Mouse (Mus musculus) cerebellum, postnatal 25 days (tissue): ENCODE measurements at regions not wholly inside any gene's neighbourhood (a gene's known extent, or its start where the extent isn't known, plus 50 kb on each side); places are given as distances from the start of the nearest gene placed in this dataset.

ENCODE experiments used
- DNase-seq, 2 experiments: peaks; one replicate each; pipeline ENCODE4 v3.0.0; 2021; ENCODE audit warnings: mixed read lengths in 2 of 2

DNA sequence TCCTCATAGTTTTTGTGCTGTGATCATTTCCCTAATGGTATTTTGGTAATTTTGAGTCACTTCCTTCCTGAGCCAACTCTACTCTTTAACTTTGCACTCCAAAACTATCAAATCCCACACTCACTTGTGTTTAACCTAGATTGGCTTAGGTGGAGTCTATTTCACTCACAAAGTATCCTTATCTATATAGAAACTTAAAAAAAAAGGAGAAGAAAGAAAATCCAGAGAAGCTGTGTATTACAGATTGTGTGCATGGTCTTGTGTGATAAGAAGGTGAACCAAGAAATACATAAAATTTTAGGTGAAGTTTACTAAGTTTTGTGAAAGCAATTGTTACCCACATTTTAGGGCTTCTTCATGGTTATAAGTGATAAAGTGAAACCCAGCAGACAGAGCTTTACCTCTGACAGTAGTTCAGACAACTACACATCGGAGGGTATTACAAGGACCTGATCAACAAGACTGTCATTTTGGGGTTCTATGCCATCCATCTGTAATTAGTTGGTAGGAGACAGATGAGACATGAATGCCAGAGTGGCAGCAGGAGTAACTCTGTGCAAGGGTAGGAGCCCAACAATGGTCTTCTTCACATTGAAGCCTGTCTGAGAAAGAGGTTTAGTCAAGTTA, 350.0 kb downstream of the Ccser2 start:
- no peak for DNase-seq

DNA sequence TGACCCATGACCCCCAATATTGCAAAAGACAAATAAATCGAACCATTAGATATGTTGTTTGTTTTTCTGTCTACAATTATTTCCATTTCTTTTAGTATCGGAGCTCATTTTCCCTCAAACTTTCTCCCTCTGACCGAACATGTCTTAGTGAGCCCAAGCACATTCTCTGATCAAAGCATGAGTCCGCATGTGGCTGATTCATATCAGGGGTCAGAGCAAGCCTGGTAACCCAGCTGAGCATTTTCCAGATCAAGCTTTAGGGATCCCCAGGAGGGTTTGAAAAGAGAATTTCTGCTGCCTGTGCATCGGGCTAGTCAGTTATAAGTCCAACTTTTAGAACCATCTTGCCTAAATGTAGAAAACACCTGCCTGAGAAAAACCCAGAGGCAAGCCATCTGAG, 350.6 kb downstream of the Ccser2 start:
- DNase-seq, result no peak

DNA sequence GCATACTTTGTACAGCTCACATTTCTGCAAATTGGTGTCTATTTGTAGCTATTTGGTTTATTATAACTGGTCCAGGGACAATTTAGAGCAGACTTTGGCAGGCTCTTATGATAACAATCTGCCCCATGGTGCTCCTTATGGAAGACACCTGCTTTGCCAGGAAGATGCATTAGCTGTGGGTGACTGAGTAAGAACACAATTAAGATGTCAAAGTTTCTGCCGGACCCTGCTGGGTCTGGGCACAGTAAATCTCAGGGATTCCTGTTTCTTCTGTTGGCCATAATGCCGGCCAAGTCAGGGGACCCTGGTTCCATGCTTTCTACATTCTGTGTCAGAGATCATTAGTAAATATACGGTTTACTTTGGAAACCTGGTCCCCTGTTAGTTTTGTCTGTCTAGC, 353.7 kb downstream of the Ccser2 start:
- DNase-seq, result peak; percentile 24 to 41

DNA sequence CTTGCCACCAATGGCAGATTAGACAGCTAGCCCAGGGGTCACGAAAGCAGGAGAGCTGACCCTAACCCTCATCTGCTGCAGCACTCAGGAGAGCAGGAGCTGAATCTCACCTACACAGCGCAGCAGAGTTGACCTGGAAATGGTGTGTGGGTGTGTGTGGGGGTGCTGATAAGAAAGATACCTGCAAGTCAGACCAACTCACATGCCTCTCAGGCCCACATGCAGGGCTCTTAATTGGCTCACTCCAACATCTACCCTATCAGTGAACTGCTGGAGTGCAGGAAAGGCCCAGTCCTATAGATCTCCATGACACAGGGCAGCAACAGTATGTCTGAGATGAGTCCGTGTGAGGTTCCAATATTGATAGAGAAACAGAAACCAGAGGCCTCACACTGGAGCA, 355.7 kb downstream of the Ccser2 start:
- no peak for DNase-seq

DNA sequence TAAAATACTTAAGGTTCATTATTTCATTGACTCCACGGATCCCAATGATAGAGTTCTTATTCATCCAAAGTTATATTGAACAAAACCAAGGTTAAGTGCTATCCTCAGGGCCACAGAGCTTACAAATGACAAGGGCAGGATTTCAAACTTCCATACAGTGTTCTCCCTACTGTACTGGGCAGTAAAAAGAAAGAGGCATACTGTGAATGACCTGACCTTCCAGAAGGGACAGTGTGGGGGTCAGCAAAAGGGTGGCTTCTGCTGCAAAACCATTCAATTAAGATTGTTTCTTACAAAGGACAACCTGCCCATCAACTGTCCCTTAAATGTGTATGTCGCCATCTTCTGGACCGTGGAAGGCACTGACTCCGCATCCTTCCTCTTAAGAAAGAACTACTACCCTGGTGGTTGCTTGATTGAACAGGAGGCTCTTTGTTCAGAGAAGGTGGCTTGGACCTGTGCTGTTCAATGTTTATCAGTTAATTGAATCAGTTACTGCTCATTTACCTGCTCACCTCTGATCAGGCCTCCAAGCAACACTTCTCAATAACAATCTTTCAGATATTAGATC, 384.4 kb downstream of the Ccser2 start:
- DNase-seq, result peak in 1 of 2 experiments; percentile 15

DNA sequence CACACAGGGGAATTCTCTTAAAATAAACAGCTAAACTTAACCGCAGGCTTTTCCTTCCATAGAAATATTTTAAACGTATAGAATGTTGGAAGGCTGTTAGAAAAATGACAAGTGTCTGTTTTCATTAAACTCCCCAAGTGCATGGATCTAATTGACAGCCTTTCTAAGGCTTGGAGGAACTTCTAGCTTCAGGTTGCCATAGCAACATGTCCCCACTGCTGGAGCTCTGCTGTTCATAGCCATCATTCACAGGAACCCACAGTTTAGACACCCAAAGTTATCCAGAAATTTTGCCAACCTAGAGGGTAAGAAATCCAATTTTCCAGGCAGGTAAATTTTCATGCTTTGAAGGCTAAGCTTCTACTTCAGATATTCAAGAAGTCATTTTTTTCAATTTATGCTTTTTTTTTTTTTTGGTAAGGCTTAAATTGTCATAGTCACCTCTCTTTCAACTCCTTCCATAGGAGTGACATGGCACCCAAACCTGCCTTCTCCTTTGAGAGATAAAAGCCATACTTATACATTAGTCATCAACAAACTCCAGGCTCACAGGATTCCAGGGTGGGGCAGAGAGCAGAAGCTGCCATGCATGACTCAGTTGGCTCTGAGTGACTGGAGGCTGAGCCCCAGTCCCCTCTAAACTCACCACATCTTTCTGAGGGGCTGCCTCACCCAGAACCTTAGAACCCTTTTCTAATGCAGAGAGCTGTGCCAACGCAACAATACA, 385.1 kb downstream of the Ccser2 start:
- DNase-seq, result no peak

DNA sequence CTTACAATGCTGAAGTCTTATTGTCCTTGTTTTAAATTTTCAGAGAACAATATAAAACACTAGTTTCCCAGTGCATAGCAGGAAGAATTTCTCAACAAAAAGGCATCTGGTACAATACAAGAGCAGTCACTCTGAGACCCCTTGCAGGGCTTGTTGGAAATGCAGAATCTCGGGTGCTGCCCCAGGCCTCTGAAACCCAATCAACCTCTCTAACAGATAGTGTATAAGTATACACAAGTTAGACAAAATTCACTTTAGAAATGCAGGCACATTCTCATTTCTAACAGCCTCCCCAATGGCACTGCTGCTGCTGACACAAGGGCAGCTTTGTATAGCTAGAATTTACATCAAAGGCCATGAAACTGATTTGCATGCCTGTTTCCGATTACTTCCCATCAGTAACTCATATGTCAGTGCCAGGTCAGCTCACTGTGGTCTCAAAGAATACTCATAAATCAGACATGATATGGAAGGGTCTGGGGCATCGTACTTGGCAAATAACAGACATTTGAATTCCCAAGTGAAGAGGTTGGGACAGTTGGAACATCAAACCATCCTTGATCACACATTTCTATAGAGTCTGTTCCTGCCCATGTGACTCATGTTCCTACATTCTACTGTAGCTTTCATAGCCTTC, 405.2 kb downstream of the Ccser2 start:
- no peak for DNase-seq

DNA sequence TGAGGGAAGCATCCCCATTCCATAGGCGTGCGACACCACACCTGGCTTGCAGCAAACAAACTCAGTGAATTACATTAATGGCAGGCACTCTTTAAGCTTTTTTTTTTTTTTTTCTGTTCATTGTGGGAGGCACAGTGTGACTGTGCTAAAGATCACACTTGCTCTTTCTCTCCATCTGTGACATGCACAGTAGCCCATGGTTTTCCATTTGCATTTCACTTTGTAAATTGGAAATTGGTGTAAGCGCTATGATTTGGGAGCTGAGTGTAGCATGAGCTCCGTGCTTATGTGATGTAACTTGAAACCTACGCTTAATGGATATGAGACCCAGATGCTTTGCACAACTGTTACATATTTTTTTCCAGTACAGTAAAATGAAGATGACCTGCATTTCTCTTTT, 431.2 kb downstream of the Ccser2 start:
- DNase-seq, result no peak

DNA sequence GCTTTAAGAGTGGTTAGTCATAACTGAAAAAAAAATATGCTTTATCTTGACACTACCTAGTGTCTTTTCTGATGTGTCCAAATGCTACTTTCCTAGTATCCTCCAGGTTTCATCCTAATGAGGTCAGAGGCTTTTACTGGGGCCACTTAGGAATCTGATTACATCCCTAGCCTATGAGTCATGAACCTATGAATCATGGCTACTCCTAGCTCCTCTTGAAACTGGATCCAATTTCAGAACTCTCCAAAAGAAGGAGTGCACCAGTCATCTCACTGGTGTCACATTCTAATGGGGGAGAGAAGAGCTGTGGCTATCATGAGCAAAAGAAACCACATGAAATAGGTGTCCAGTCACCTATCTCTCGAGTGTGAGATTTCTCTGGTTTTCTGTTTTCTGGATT, 432.6 kb downstream of the 4930474N05Rik start:
- DNase-seq, result no peak

DNA sequence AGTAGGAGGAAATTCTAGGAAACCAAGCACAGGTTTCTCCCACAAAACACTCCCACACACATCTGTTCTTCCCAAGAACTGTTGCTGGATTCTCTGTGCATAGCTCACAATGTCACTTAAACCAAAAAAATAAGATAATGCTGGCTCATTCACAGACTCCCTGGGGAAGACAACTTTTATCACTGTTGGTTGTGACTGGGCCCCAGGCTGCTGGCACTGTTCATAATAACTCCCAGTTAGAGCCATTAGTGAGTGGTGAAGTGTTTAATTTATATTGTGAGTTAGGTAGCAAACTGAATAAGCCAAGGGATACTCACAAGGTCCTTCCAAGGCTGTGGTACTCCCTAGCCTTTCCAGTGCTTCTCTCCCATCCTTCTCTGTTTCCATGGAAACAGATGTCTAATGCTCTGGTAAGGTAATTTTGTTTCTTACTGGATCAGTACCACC, 430.9 kb downstream of the 4930474N05Rik start:
- DNase-seq, result no peak

DNA sequence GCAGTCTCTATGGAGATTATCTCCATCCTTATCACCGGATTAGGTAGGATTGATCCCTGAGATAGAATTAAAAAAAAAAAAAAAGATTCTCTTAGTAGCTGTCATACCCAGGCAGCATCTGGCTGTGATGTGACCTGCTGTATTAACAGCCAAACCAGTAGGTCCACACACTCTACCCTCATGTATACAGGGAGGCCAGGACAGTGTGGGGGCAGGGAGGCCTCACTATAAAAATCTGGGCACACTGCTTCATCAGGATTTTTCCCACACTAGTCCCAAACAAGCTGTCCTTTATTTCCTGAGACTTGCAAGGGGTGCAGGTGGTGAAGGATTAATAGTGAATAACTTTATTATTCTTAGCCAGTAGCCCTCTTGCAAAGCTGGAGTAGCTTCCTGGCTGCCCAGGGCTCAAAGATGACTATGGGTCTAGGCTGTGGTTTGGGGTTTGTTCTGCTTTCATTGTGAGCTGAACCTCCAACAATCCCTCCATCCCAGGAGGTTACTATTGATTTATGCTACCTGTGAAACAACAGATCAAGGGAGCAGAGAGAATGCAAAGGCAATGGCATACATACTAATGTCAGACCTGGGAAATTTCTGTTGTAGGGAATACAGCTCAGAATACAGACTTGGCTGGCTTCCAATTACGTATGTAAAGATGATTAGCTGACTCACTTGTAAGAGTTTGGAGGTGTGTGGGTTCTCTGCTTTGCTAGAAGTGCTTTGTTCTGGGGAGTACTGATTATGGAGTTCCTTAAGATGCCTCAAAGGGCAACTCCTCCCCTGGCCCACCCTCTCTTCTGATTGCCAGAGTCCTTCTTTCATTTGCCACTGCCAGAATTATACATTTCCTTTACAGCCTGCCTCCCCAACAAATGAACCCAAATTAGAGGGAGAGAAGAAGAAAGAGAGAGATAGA, 407.6 kb downstream of the 4930474N05Rik start:
- no peak for DNase-seq

DNA sequence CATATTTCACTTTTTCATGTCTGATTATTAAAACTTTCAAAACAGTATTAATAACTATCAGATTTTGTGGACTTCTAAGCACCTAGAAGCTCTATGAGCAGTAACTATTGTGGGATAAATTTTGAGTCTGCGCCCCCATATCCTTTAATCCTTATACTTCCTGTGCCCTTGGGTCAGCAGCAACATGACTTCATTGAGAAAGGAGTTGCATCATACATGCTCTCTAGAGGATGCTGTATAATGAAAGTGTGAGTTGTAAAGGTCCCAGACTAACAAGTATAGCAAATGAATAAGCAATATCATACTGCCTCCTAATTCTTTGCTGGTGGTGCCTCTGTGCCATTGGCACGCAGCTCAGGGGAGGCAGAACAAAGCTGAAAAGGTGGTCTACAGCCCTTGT, 404.6 kb downstream of the 4930474N05Rik start:
- DNase-seq, result no peak

DNA sequence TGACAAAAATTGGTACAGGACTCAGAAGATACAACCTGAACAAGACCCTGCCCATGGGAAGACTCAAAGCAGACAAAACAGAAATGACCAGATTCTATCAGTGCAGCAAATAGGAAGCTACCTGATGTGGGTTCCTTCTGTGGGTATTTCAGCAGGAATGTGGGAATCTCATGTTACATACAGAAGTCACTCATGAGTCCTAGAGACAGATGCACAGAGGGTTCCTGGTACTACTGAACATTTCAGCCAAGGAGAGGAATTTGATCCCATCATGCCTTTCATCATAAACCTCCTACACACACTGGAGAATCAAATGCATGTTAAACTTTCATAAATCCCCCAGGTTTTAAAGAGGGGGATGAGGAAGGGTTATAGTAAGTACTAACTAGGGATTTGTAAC, 390.8 kb downstream of the 4930474N05Rik start:
- DNase-seq, result no peak

DNA sequence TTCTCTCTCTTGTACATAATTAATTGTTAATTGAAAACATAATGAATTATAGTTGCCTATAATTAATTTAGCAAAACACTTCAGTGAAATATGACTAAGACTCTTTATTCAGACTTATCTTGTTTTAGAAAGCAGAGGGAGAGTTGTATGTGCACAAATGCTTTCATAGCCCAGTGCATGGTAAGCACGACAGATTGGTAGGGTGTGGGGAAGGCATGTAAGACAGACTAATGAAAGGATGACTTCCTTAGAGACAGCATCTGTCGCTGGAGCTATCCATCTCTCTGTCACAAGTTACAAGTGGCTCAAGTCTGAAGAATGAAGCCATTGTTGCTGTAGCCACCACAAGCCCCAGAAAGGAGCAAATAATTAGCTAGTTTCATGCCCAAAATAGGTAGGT, 376.9 kb downstream of the 4930474N05Rik start:
- DNase-seq, result no peak

DNA sequence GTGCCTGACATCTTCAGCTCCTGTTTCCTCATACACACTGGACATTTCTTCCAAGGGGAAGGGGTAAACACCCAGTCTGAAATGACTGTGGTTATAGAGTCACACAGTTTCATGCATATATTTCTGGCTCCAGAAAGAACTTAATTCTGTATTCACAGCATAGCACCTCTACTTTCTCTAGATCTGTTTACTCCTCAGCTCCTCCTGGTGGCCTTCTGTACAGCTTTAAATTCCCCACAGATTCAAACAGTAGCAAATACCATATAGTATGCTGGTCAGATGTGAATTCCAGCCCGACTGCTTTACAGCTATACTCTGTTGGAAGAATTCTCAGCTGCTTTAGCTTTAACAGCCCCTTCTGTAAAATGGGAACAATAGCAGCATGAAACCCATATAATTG, 375.6 kb downstream of the 4930474N05Rik start:
- no peak for DNase-seq

DNA sequence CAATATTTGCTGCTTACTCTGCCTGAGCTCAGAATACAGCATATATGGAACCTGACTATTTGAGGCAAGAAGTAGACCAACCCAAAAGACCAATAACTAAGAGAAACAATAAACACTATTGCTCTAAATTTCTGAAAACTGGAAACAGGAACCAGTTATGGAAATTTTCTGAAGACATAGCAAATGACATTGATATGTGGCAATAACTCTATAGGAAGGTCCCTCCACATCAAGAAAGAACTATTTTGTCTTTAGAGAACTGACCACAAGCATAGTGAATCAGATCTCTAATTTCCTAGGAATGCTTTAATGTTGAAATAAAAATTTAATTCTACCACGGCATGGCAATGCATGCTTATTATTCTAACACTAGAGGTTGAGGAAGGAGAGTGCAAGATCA, 358.3 kb downstream of the 4930474N05Rik start:
- no peak for DNase-seq

DNA sequence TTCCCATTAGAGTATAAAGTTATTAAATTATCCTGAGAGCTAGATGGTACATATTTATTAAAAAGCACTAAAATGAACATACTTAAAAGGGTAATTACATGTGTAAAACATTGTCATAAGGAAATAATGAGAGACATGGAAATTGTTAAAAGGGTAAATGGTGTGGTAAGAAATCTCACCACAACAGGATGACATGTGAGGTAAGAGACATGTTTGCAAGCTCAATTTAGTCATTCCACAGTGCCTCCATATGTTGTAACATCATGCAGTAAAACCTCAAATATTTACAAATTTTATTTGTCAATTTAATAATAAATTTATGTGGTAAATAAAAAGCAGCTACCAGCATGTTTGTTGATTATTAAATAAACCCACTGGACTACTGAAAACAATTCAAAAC, 355.4 kb downstream of the 4930474N05Rik start:
- DNase-seq, result no peak

DNA sequence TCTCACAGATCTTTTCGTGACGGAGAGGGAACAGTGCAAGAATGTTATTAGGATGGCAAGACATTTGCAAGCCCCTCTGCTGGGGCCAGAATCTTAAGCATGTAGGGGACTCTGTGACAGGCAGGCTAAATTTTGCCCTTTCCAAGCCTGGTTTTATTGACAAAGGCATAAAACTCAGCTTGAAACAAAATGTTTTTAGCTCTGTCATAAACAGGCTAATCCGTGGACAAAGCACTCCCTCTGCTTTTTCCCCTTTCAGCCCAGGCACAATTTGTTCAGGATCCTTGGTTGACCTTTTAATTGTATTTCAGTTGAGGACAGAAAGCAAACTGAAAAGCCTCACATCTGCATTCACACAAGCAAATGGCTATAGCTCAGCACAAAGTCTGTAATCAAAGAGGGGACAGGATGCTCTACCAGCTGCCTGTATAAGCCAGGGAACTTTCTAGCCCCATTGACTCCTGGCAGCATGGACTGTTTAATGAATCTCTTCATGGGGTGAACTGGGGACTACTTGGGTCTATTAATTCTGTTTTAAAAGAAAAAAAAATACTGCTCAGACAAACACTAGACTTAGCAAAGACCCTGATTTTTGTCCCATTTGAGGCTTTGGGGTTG, 320.0 kb downstream of the 4930474N05Rik start:
- peak in 1 of 2 experiments; percentile 1 for DNase-seq

DNA sequence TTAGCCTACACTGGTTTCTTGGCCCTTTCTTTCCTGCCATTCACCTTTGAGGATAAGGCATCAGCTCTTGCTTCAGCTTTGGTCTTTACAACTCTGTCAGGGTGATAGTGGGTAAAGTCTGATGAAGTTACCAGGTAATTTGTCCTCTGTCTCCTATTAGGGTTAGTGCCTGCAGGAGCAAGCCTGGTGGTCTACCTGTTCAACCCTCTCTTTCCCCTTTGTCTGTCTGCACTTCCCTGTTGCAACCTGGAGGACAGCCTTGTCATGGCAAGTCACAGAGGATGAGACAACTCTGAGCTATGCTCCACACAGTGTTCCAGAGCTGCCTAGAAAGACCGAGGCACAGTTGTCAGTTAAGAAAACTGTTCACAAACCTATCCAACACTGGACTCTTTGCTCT, 319.5 kb downstream of the 4930474N05Rik start:
- no peak for DNase-seq
